Mouse (Mus musculus): Measurements from ENCODE around the gene Grik3.
"Not testable (repeated sequence)": the region's sequence is repeated elsewhere in the genome, so short reads cannot be mapped to it uniquely, and the experiment has no call there.

Gene Grik3

DNA sequence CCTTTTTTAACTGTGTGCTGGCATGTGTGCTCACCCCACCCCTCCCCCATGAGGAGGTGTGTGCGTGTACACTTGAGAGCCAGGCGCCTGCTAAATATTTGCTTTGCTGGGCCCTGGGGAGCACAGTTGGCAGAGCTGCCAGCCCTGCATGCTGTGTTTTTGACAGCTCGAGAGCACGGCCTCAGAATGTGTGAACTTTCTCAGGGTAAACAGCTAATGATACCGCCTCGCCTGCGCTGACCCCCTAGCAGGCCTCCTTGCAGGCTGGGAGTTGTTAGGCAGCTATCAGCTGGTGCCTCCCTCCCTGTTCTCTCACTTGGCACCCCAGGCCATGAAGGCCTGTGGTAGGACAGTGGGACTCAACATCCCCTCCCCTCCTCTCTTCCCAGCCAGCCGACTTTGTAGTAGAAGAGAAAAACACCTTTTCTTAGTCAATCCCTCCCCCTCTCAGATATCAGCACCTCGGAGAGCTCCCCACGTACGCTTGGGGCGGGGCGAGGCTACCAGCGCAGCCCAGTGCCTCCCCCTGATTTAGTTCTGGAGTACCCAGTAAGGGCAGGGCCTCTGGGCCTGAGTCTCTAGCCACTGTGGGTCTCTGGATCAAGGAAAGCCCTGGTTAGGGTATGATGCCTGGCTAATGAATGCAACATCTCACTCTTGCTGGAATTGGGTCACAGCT is 99.9 kb downstream of the Grik3 start:
- DNase-seq (ENCODE audit: low spot score in 2 of 2): no peak

DNA sequence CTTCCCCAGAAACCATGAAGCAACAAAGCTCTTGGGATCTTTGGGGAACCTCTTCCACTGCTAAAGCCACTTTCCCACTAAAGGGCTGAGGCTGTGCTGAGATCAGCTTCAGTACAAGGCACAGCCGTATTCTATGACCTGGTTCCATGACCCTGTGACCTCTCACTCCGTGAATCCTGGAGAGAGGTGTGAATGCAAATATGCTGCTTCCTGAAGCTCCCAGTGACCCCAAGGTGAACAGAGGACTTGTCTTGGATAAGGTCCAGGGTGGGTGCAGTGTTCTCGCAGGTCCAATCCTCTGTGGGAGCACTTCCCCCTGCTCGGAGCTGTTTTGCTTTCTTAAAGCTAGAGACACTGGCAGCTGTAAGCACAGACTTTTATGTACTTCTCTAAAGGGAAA is 102.2 kb downstream of the Grik3 start:
- DNase-seq (ENCODE audit: low spot score in 2 of 2): no peak

DNA sequence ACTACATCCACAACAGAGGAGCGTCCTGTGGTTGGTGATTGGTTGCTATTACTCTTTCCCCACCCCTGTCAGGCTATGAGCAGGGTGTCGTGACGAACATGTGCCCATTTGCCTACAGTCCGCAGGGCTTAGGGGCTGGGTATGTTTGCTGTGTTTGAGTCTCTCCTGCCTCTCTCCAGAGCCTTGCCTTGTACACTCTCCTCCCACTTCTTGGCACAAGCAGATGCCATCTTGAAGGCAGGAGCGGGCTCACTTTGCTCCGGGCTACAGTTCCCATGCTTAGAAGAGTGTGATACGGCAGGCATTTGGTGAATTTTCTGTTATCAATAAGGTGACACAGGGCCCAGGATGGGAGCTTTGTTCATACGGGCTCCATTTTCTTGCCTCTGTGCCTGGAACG is 104.5 kb downstream of the Grik3 start:
- no peak for DNase-seq (ENCODE audit: low spot score in 2 of 2)

DNA sequence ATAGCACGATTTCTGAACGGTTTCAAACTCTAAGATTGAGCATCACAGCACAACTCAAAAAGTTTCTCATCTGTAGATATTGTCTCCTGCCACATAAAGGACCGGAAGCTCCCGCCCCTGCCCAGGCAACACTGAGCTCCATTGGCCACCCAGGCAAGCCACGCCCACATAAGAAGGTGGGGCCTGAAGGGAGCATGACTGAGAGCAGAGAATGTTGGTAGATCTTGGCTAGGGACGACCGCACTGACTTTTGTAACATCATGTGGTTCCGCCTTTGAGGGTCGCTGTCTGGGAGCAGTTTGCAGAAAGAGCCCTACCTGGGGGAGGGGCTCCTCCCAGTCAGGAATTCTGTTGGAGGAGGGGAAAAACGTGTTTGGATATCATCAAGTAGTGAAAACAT is 108.2 kb downstream of the Grik3 start:
- no peak for DNase-seq (ENCODE audit: low spot score in 2 of 2)

DNA sequence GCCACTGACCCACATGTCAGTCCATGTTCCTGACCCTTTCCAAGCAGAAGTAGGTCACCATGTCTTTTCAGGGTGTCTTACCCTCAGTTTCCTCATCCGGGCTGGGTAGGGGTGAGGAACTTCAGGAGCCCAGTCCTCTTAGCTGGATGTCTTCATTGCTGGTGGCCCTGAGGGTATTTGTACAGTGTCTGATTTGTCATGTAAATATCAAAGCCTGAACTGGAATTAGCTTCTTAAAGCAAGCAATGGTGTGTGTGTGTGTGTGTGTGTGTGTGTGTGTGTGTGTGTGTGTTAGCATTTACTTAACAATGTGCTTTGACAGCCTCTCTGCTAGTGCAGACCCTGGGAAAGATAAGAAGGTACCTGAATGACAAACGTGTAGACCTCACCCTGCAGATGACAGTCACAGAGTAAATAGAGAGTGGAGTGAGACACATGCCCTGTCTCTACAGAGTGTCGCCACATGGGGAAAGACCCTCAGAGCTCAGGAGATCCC is 109.1 kb downstream of the Grik3 start:
- DNase-seq (ENCODE audit: low spot score in 2 of 2): no peak

DNA sequence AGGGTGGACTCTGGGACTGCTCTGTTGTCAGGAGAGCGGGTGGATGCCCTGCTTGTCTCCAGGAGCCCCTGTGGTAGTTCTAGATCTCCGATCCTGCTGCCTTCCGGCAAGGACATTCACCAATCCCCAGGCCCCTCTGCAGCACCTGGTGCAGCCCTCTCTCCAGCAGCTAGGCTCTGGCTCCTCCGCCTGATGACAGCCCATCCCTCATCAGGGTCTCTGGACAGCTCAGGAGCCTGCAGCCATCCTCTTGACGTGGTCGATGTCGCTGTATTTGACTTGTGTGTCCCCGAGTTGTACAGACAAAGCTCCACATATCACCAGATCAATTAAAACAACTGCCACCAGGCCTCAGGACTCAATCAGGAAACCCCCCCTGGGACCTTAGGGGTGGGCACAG is 110.1 kb downstream of the Grik3 start:
- DNase-seq (ENCODE audit: low spot score in 2 of 2): no peak

DNA sequence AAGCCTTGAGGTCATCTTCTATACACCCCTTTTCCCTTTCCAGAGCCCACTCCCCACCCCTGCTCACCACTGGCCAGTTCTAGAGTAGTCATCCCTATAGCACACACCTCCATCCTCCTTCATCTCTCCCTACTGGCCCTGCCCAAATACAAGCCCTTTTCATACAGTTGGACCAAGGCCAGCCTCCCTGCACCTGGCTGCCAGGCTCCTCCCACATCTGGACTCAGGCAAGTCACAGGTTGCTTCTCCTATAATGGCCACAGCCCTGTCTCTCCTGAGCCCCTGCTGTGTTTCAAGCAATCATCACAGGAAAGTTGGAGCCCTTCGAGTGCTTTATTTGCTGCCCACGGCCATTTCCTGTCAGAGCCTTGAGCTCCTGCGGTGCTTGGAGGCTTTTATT is 110.8 kb downstream of the Grik3 start:
- no peak for DNase-seq (ENCODE audit: low spot score in 2 of 2)

DNA sequence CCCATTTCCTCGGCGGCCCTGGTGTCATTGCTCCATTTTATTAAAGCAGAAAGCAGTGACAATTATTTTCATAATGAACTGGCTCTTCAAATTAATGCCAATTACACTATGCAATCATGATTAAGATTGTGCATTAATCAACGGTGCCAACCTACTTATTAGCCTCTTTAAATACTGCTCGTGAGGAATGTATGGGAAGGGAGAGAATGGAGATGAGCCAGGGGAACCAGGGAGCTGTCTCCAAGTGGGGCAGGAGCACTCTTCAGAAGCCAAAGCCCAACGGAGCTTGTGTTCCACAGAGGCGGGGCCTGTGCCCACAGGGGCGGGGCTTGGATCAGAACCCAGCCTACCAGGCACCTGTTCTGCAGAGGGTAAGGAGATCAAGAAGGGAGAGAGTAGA is 114.0 kb downstream of the Grik3 start:
- DNase-seq (ENCODE audit: low spot score in 2 of 2): no peak

DNA sequence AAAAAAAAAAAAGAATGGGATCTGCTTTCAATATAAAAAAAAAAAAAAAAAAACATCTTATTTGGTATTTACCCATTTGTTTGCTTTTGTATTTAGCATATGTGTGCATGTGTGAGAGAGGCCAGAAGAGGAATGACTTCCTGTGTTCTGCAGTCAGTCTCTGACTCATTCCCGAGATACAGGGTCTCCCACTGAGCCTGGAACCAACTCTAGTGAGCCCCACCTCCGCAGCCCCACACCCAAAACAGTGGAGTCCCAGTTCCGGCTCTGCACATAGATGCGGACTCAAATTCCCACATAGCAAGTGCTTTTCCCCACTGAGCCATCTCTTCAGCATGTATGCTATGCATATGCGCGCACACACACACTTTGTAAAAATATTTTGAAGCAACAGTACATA is 115.6 kb downstream of the Grik3 start:
- DNase-seq (ENCODE audit: low spot score in 2 of 2): no peak

DNA sequence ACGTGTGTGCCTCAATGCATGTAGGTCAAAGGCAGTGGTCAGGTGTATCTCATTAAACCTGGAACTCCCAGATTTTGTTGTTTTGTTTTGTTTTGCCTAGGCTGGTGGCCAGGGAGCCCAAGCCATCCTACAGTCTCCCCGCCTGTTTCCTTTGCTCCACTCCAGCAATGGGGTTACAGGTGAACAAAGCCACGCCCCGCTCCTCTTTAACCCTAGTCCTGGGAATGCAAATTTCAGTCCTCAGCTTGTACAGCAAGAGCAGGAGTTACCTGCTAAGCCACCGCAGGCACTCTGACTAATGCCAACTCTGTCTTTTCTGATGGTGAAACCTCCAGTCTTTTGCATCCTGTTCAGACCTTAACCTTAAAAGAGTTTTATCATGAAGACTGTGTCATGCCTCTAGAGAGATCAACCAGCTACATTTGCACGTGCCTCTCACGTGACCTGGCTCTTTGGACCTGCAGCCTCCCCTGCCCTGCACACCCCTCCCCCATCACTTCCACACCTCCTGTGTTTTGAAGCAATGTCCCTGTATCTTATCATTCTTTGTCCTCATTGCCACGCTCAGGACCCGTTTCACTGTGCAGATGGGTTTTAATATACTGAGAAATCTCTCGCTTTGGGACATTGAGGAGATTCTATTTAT is 117.0 kb downstream of the Grik3 start:
- DNase-seq (ENCODE audit: low spot score in 2 of 2): no peak

DNA sequence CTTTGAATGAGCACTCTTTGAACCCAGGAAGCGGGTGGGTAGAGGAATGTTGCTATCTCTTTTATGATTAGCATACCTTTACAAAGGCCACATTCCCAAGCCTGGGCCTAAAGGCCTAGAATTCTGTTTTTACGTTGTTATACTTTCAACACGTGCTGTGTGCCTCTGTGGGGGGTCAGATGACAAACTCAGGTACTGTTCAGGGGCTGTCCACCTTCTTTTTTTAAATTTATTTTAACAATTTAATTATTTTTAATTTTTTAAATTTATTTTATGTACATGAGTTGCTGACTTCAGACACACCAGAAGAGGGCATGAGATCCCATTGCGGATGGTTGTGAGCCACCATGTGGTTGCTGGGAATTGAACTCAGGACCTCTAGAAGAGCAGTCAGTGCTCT is 118.4 kb downstream of the Grik3 start:
- not testable (repeated sequence) for DNase-seq (ENCODE audit: low spot score in 2 of 2)

DNA sequence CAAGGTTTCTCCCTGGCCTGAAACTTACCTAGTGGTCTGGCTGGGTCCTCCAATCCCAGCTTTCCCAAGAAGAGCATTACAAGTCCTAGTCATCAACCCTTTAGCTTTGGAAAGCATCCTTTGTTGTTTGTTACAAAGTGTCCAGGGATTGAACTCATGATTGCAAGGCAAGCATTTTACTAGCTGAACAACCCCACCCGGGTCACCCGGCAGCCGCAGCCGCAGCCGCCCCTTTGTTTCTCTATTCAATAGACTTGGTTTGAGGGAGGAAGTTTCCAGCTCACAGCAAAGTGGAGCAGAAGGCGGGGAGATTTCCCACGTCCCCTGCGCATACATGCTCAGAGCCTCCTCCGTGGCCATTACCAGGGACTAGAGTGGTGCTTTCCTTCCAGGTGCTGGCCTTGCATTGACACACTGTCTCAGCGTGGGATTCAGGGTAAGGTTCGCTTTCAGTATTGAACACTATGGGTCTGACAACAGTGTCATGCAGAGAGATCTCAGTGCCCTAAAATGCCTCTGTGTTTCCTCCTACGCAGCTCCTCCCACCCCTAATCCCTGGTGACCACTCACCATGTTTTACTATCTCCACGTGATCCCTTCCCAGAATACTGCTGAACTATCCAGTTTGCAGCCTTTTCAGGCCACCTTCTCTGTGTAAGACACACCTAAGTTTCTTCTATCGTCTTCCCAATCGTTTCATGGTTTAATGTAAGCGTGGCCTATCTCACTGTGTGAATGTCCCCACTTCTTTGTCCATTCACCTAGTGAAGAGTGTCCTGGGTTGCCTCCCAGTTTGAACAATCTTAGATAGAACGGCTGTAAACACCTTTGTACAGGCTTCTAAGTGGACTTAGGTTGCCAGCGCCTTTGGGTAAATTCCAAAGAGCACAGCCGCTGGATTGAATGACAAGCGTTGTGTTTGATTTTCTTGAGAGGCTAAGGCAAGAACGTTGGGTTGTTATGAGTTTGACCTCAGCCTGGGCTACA is 119.1 kb downstream of the Grik3 start:
- no peak for DNase-seq (ENCODE audit: low spot score in 2 of 2)

DNA sequence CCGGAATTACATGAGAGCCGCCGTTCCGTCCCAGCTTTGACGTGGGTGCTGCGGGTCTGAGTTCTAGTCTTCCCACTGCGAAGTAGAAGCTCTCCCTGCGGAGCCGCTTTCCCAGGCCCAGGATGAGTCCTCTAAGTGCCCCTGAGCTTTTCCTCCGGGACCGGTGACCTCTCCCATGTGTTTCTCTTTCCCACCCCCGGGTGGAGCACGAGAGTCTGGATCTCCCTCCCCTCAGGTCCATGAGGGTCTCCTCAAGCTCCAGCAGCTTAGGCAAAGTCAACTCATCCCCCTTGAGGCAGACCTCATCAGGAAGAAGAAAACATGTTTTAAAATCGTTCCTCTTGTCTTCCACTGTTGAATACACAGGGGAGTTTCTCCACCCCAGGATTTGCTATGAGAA is 127.4 kb downstream of the Grik3 start:
- no peak for DNase-seq (ENCODE audit: low spot score in 2 of 2)

DNA sequence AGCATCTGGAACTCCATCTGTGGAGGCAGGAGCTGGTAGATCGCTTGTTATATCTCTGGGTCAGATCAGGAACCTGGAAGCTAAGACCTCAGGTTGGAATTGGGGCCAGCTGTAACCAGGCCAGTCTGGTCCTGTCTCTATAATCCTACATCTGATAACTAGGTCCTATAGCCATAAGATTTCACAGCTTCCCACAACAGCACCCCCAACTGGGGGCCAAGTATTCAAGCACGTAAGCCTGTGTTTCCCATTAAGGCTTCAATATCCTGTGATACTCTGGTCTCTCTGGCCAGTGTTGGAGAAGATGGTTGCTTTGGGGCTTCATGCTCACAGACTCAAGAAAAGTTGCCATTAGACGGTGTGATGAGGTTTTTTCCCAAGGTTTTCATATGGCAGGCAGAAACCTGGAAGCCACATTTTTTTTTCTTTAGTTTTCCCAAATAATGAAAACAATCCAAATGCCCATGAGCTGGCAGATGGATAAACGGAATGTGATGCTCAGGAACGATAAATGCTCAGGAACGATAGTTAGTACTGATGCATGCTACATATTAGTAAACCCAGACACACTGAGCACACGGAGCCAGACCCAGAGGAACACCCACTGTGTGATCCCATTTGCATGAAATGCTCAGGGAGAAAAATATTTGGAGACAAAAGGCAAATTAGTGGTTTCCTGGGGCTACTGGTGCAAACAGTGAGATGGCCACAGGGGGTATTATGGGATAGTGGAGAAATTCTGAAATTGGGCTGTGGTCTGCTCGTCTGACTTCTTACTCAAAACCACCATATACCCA is 128.2 kb downstream of the Grik3 start:
- DNase-seq (ENCODE audit: low spot score in 2 of 2): no peak

DNA sequence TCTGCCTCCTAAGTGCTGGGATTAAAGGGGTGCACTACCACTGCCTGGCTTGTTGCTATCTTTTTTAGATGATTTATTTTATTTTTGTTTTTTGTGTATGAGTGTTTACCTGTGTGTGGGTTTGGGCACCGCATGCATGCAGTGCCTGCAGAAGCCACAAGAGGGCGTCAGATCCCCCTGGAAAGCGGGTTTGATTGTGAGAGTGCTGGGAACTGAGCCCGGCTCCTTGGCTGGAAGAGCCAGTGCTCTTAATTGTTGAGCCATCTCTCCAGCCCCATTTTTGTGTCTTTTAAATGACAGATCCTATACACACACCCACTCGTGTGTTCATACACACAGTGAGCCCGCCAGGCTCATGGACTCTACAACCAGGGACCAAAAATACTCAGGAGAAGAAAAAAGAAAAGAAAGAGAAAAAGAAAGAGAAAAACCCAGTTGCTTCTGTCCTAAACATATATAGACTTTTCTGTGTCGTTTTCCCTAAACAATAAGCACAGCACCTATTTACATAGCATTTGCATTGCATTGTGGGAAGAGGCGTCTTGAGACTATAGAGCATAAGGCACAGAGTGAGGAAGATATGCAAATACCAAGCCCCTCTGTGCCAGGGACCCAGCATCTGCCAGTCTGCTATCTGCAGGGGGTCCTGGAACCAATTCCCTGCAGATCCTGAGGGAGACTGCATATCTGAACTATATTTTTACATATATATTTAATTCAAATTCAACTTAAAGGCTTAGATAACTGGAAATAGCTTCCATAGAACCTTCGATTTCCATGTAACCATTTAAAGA is 134.6 kb downstream of the Grik3 start:
- no peak for DNase-seq (ENCODE audit: low spot score in 2 of 2)

DNA sequence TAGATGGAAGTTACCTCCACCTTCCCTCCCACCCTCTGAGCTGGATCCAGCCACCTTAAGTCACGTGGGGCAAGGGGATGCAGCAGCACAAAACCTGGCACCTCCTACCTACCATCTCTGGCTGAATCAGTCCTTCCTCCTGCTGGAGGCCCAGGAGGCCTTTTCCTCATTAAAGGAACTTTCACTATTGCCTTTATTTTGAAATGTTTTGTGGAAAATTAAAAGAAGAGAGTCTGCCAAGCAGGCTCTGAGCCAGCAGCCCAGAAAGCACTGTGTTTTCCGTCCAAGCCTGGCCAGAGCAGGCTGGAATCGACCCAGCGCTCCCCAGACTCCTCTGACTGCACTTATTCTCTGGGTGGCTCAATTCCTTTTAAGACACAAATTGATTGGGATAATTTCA is 139.0 kb downstream of the Grik3 start:
- DNase-seq (ENCODE audit: low spot score in 2 of 2): no peak

DNA sequence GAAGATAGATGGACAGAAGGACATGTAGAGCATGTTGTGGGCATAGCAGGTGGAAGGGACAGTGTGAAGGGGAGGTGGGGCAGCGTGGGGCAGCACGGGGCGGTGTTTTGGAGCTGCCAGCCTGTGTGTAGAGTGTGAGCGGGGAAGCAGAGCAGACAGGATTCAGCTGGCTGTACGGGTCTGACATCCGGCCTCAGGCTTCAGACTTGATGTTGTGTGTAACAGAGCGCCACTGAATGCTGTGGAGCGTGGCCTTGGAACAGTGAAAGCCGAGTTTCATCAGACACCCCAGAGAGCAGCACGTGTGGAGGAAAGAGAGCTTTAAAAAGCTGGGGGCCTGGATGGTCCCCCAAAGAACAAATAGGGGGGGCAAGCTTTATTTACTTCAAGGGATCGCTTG is 144.5 kb downstream of the Grik3 start:
- no peak for DNase-seq (ENCODE audit: low spot score in 2 of 2)

DNA sequence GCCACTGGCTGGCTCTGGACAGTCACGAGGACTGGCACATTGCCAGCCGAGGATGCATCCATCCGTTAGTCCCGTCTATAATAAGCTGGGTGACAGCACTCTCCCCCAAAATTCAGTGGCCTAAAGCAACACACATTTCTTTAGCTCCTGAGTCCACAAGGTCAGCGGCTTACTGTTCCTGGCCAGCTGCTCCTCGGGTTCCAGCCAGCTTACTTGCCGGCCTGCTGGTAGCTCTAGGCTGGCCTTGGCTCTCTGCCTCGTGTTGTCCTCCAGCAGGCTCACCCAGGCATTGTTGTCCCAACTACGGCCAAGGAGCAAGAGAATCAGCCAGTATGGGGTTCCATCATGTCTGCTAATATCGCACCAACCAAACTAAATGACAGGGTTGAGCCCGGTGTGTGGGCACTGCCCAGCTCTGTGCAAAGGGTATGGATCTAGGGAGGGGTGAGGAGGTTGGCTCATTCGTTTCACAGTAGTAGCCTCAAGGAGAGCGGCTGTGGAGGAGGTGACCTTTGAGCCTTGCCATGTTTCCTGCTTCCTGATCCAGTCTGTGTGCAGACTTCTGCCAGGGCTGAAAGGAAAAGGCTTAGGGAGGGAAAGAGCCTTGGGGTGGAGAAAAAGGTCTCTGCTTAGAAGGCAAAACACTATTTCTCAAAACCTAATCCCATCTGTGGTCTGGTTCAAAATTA is 146.3 kb downstream of the Grik3 start:
- DNase-seq (ENCODE audit: low spot score in 2 of 2): no peak

DNA sequence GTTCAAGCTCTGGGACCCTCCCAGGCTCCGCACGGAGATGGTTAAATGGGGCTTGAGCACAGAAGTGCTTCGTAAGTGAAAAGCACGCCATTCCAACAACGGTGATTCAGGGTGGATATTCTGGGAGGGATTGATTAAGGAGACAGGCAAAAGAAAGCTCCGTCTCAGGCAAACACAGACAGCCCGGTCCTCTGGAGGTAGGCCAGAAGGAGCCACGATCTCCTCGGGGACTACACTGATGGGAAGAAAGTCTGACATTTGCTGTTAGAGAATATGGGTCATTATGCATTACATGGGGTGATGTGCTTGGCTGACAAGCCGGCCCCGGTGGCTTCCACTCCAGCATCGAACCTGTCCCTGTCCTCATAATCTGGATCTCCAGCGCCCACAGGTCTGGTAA is 146.9 kb downstream of the Grik3 start:
- no peak for DNase-seq (ENCODE audit: low spot score in 2 of 2)

DNA sequence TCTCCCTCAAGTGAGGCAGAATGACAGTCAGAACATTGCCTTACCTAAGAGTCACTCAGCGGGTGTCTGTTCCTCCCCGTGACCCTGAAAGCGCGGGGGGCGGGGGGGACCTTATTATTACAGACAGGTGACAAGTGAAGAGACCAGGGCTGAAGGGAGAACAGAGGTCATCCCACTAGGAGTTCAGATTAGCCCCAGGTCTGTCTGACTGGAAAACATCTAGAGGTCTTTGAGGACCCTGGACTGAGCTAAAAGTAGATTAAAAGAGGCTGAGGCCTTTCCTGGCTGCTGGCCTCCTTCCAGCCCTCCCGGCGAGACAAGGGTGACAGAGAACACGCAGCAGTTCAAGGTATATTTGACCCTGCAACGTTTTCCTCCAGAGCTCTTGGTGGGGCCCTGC is 150.0 kb downstream of the Grik3 start:
- no peak for DNase-seq (ENCODE audit: low spot score in 2 of 2)
